8 mouse cellular contexts compared by ENCODE assay signal in the genomic region with DNA sequence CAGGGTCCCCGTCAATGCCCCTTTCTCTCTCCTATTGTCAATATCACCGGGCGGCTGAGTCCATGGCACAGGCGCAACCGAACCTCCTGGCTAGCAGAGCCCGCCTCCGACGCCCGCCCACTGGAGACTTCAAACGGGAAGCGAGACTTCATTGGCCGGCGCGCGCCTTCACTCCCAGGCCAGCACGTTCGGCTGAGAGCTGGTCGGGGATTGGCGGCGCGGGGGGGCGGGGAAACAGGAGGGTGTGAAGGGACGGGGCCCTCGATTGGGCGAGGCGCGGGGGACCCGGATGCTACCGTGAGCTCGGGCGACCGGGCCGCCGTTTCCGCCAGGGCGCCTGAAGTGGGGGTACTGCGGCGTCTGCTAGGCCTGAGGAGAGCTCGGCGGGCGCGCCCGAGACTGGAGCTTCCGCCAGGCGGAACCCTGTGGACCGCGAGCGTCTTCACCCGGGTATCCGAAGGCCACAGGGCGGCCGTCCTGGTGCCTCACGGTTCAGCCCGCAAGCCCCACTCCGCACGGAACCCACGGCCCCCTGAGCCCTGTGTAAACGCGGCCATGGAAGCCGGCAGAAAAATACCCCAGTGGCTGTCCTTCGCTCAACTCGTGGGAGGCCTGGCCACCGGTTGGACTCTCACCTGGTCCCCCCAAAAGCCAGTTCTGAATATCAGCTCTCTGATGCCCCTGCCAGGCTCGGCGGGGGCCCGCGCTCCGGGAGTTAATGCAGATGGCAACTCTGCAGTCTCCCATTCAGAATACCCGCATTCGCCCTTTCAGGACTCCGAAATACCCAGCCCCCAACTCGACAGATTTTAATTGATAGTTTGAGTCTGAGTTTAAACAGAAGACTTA. TPM values are rescaled to one million over a fixed set of nuclear protein-coding genes. Genes with fewer than 3 reads are reported as not detected.
DNase-seq lines count a peak whose midpoint lies in the region; ATAC-seq and TF ChIP-seq lines count a peak whose summit lies in the region.

A gene (minus strand): TSS at position 92 of the 849 bp plus-strand sequence.

- peak within 1 kb of the TSS; percentile 98 for H3K27ac ChIP-seq in hindbrain, embryonic 13.5 days

- POLR2A ChIA-PET in Patski (lab: Charles Lee), result interaction anchor here (1.3 kb wide), 1 partner anchor 64 kb away, joined by 3 read pairs; no protein-coding TSS in a partner anchor

- no peaks in the 10 kb centered on the region for H3K27me3 ChIP-seq in Patski
- H3K27me3 ChIP-seq in hindbrain, embryonic 13.5 days, result no peaks in the 10 kb centered on the region

- no peaks in the 10 kb centered on the region for H3K9me3 ChIP-seq in hindbrain, embryonic 13.5 days

- H3K4me2 ChIP-seq in hindbrain, embryonic 13.5 days, result peak within 1 kb of the TSS; percentile 83

- DNase-seq in Patski (ENCODE audit: low read depth, low spot score), result peak; percentile 63
- peak; percentile 99 to 100 for DNase-seq in cerebellum, postnatal 14 days
- peak; percentile 97 to 98 for DNase-seq in frontal cortex, postnatal 14 days (ENCODE audit: low spot score in 2 of 2)
- peak; percentile 95 to 97 for DNase-seq in layer of hippocampus, postnatal 25 days (ENCODE audit: extremely low spot score in 1 of 2, low spot score in 1 of 2)
- peak; percentile 99 for DNase-seq in lung, postnatal 25 days (ENCODE audit: low spot score)
- DNase-seq in retina, embryonic 14.5 days (ENCODE audit: low spot score), result peak; percentile 98
- peak; percentile 99 for DNase-seq in thymus, postnatal 4 days

- TF ChIP-seq CTCF in Patski (IDR thresholded peaks at IDR 0.05), result no peak

- H3K4me1 ChIP-seq in hindbrain, embryonic 13.5 days (replicated peaks), result peaks cover 25% of the 10 kb centered on the region

- H3K9ac ChIP-seq in hindbrain, embryonic 13.5 days, result peak within 1 kb of the TSS; percentile 99

- WGBS in hindbrain, embryonic 13.5 days, result under 1% methylated on average over 70 of the region's 72 CpGs

- H3K36me3 ChIP-seq in hindbrain, embryonic 13.5 days, result peaks cover 12% of the 10 kb centered on the region

- CTCF ChIA-PET in Patski (lab: Charles Lee), result interaction anchor here (0.9 to 1.4 kb wide), 3 partner anchors 9 to 132 kb away, joined by 3 to 4 read pairs (median 3); no protein-coding TSS in a partner anchor

- peak within 1 kb of the TSS; percentile 98 for H3K4me3 ChIP-seq in hindbrain, embryonic 13.5 days

- ATAC-seq in Patski, result peak; percentile 99
- ATAC-seq in hindbrain, embryonic 13.5 days (ENCODE audit: low FRiP score), result peak; percentile 99

- in situ Hi-C loops in Patski (cut with MboI; ENCODE audit: low pct_unique_long_range_greater_than_20kb), result loop anchor here (5.0 kb wide), 1 partner anchor 129 kb away; no protein-coding TSS in a partner anchor

RNA-seq across cellular contexts. Expression of the gene that starts here (rescaled TPM):
- 51.4 TPM for polyA plus RNA-seq in Patski (2021)
- polyA plus RNA-seq in hindbrain, embryonic 13.5 days (2015; fragmentation: Nextera tagmentation; extraction: Ambion mirVana), result 19.9 and 21.4 TPM in 2 replicates
- total RNA-seq in layer of hippocampus, postnatal 25 days (2021), result 10 to 100 TPM; 74.0 to 80.2 TPM

Comparison
In these comparisons a context has a peak if more than half of its experiments do, and no peak if none do; other contexts are left out.
1. Peak in every context shown above with its lines: DNase-seq, ATAC-seq, H3K4me3 ChIP-seq and H3K27ac ChIP-seq.